Mouse (Mus musculus) cerebellum, adult 2 months (tissue): ENCODE data around the gene BC107364. TPM values are rescaled to one million over a fixed set of nuclear protein-coding genes. Genes with fewer than 3 reads are reported as not detected.
"Not testable (repeated sequence)": the region's sequence is repeated elsewhere in the genome, so short reads cannot be mapped to it uniquely, and the experiment has no call there.

Source experiments
- DNase-seq, 2 experiments: peaks; one replicate each; pipeline ENCODE4 v3.0.0; 2021
- H3K27ac ChIP-seq: fragments of 200-500 bp; 2 replicates; pipeline ENCODE4 v1.5.1; 2012; ENCODE audit warnings: low read length, control low read depth, inconsistent platforms; ENCODE audit not compliant: insufficient read depth
- H3K27me3 ChIP-seq: fragments of 200-500 bp; 2 replicates; pipeline ENCODE4 v1.6.1; 2012; ENCODE audit warnings: inconsistent platforms, mild to moderate bottlenecking, low read length, moderate library complexity; ENCODE audit not compliant: control insufficient read depth, insufficient read depth
- H3K4me1 ChIP-seq: fragments of 200-500 bp; 2 replicates; pipeline ENCODE4 v1.6.1; 2011; ENCODE audit warnings: low read length; ENCODE audit not compliant: control insufficient read depth, insufficient read depth
- H3K4me3 ChIP-seq: fragments of 200-500 bp; replicated peaks from 2 replicates; pipeline ENCODE3; 2011; ENCODE audit warnings: mild to moderate bottlenecking, low read depth, low read length, control low read depth; ENCODE audit not compliant: insufficient read depth
- CTCF ChIP-seq: fragments of 200-500 bp; IDR thresholded peaks from 2 replicates; pipeline ENCODE4 v1.5.1; 2011; ENCODE audit warnings: low read depth, mild to moderate bottlenecking, control low read depth, low read length, moderate library complexity, borderline replicate concordance; ENCODE audit not compliant: insufficient read depth
- POLR2A ChIP-seq: fragments of 200-500 bp; IDR thresholded peaks from 2 replicates; pipeline ENCODE4 v1.6.1; 2011; ENCODE audit warnings: low read length, control low read depth, borderline replicate concordance; ENCODE audit not compliant: insufficient read depth
- WGBS: fragments of 180-500 bp; shearing (Covaris S2); methylation state at CpG from one replicate; pipeline ENCODE4 v1.1.7; 2018; 5-methylcytosine and 5-hydroxymethylcytosine counted together
- polyA plus RNA-seq: library from polyadenylated mRNA; depleted of rRNA; stranded (reverse); fragments of >200 nt; gene quantifications from 2 replicates; pipeline ENCODE4 v1.2.3, GENCODE M21; 2012

The BC107364 gene
- polyA plus RNA-seq, 1 experiment: not detected

GRCm38 (mm10) chr3:96458008-96458407, 5.9 kb upstream of the BC107364 start:
- not testable (repeated sequence) for H3K4me1 ChIP-seq, H3K27ac ChIP-seq, H3K27me3 ChIP-seq, DNase-seq, H3K4me3 ChIP-seq
- WGBS: no CpG with 5 or more reads among the region's 53 CpGs

- not testable (repeated sequence) for DNase-seq, H3K4me3 ChIP-seq, H3K27me3 ChIP-seq, H3K4me1 ChIP-seq, H3K27ac ChIP-seq
- WGBS: no CpG with 5 or more reads among the region's 50 CpGs
Observed at GRCm38 (mm10) chr3:96451181-96451737, 847 bp downstream of the BC107364 start.

- not testable (repeated sequence) for H3K4me1 ChIP-seq, DNase-seq, H3K27ac ChIP-seq, H3K27me3 ChIP-seq, H3K4me3 ChIP-seq
- 0% methylated on average over 1 of the region's 10 CpGs for WGBS
Observed at GRCm38 (mm10) chr3:96450586-96450896, 1.6 kb downstream of the BC107364 start.

- H3K27ac ChIP-seq, H3K4me1 ChIP-seq, H3K4me3 ChIP-seq, H3K27me3 ChIP-seq, DNase-seq: not testable (repeated sequence)
- WGBS: no CpG with 5 or more reads among the region's 68 CpGs
Observed at GRCm38 (mm10) chr3:96449762-96450585, 2.1 kb downstream of the BC107364 start.

- WGBS: 56% methylated on average over 4 of the region's 4 CpGs
- Histone ChIP-seq H3K27me3 (peaks cover 6% of the 10 kb centered on the region; the same call in 1 of the 2 replicates), H3K27ac (no peak overlapping the region), H3K4me1 (no peaks in the 10 kb centered on the region), H3K4me3 (no peak overlapping the region)
- TF ChIP-seq CTCF (no peak), POLR2A (no peak)
- no peak for DNase-seq
Observed at GRCm38 (mm10) chr3:96445436-96445835, 6.7 kb downstream of the BC107364 start.

GRCm38 (mm10) chr3:96440578-96440977, 11.5 kb downstream of the BC107364 start:
- Histone ChIP-seq H3K27me3 (peaks cover 6% of the 10 kb centered on the region; the same call in 1 of the 2 replicates), H3K27ac (no peak overlapping the region), H3K4me1 (no peaks in the 10 kb centered on the region), H3K4me3 (no peak overlapping the region)
- TF ChIP-seq CTCF (peak; percentile 88), POLR2A (no peak)
- DNase-seq: peak; percentile 57 to 75
- WGBS: 2% methylated on average over 13 of the region's 13 CpGs

- Histone ChIP-seq H3K27ac (no peak overlapping the region), H3K4me1 (no peaks in the 10 kb centered on the region), H3K4me3 (no peak overlapping the region), H3K27me3 (no peaks in the 10 kb centered on the region; the same call in 1 of the 2 replicates)
- TF ChIP-seq POLR2A: no peak
- no peak for TF ChIP-seq CTCF
- WGBS: 3% methylated on average over 26 of the region's 26 CpGs
- DNase-seq: no peak
Observed at GRCm38 (mm10) chr3:96435557-96436091, 16.5 kb downstream of the BC107364 start.

- WGBS: 20% methylated on average over 3 of the region's 3 CpGs
- no peak overlapping the region for H3K4me3 ChIP-seq
- H3K27ac ChIP-seq: no peak overlapping the region
- DNase-seq: no peak
- no peaks in the 10 kb centered on the region; the same call in 1 of the 2 replicates for H3K27me3 ChIP-seq
- TF ChIP-seq CTCF: no peak
- no peak for TF ChIP-seq POLR2A
- no peaks in the 10 kb centered on the region for H3K4me1 ChIP-seq
Observed at GRCm38 (mm10) chr3:96432207-96432606, 19.9 kb downstream of the BC107364 start.

GRCm38 (mm10) chr3:96429819-96430132, 22.3 kb downstream of the BC107364 start:
- 62% methylated on average over 4 of the region's 4 CpGs for WGBS
- TF ChIP-seq POLR2A (no peak), CTCF (no peak)
- no peak for DNase-seq
- H3K27me3 ChIP-seq: no peaks in the 10 kb centered on the region; the same call in 1 of the 2 replicates
- H3K4me3 ChIP-seq: no peak overlapping the region
- H3K27ac ChIP-seq: no peak overlapping the region
- H3K4me1 ChIP-seq: no peaks in the 10 kb centered on the region
